Mouse (Mus musculus): ENCODE measurements around the gene Taar8b.
"Not testable (repeated sequence)": the region's sequence is repeated elsewhere in the genome, so short reads cannot be mapped to it uniquely, and the experiment has no call there.

DNA sequence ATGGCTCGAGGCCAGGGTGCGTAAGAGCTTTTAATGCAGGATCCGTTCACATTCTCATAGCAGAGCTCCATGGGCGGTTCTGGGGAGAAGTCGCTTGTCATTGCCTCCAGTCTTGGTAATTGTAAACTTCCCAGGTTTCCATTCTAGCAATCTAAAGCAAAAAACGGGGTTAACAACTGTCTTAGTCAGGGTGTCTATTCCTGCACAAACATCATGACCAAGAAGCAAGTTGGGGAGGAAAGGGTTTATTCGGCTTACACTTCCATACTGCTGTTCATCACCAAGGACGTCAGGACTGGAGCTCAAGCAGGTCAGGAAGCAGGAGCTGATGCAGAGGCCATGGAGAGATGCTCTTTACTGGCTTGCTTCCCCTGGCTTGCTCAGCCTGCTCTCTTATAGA, 17.3 kb upstream of the Taar8b start, which contains the start of gene Taar9:
- TF ChIP-seq EP300, CTCF (IDR thresholded peaks at IDR 0.05; ENCODE audit: low read depth): not testable (repeated sequence)

All from liver, postnatal 0 days (tissue).